Mouse (Mus musculus) adrenal gland (tissue): Measurements from ENCODE around the gene Asrgl1.
"Not testable (repeated sequence)": the region's sequence is repeated elsewhere in the genome, so short reads cannot be mapped to it uniquely, and the experiment has no call there.

Source experiments
- intact Hi-C: fragments of 180-260 bp; cut with DNase I; formaldehyde crosslinking; loops from one replicate; pipeline ENCODE4 v1.15.1; 2025
- long read RNA-seq, 2 experiments: library from polyadenylated mRNA; unstranded; transcript quantifications; one replicate each; pipeline ENCODE4 v2.0.0; 2020; ENCODE audit warnings: borderline replicate concordance in 1 of 2; ENCODE audit not compliant: insufficient replicate concordance in 1 of 2

Gene Asrgl1
- long read RNA-seq, experiment 1, full-length matches to known transcripts: 18 of 19 reads
- long read RNA-seq, experiment 1, partial matches to known transcripts: 1 of 19 reads
- long read RNA-seq, experiment 1, other reads (novel, unspliced or antisense): 0 of 19 reads
- long read RNA-seq, experiment 2, full-length matches to known transcripts: 25 of 28 reads
- long read RNA-seq, experiment 2, partial matches to known transcripts: 1 of 28 reads
- long read RNA-seq, experiment 2, other reads (novel, unspliced or antisense): 2 of 28 reads

DNA sequence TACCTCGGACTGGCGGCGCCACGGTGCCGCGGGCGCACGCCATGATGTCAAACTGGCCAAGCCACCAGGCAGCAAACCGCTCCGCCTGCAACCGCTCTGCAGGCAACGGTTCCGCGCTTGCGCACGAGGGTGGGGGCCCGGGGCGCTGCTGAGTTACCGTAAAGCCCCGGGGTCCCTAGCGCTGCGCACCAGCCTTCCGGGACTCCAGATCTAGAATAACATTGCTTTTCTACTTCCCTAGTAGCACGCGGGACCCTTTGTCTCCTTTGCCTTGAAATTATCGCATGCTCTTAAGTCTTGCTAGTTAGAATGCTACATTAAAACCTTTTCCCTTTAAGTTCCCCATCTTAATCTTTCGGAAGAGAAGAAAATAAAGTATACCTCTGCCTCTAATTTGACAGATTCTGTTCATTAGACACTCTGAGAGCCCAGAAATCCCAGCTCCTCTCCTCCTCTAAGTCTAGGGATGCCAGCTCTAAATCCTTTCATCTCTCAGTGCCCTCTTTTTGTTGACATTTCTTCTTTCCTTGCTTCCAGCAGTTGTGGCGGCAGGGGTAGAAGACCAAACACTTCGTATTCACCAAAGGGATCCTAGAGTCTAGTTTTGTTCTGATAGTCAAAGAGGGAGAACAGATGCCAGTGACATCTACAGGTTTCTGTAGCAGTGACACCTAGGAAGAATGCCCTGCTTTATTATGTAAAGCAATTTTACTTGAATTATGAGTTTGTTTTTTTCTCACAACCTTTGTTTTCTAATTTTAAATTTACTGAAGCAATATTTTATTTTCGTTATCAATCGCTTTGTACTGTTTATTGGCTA, at the start of gene Asrgl1:
TSS of gene Asrgl1 (minus strand) at position 125 of the 820 bp plus-strand sequence.
- intact Hi-C loops: no loop called here

DNA sequence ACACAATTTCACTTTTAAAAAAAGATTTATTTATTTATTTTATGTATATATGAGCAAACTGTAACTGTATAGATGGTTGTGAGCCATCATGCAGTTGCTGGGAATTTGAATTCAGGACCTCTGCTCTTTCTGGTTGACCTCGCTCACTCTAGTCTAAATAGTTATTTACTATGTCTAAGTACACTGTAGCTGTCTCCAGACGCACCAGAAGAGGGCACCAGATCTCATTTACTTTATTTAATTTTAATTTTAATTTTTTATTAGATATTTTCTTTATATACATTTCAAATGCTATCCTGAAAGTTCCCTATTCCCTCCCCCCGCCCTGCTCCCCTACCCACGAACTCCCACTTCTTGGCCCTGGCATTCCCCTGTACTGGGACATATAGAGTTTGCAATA, 10.8 kb upstream of the Asrgl1 start:
- intact Hi-C loops: no loop called here

DNA sequence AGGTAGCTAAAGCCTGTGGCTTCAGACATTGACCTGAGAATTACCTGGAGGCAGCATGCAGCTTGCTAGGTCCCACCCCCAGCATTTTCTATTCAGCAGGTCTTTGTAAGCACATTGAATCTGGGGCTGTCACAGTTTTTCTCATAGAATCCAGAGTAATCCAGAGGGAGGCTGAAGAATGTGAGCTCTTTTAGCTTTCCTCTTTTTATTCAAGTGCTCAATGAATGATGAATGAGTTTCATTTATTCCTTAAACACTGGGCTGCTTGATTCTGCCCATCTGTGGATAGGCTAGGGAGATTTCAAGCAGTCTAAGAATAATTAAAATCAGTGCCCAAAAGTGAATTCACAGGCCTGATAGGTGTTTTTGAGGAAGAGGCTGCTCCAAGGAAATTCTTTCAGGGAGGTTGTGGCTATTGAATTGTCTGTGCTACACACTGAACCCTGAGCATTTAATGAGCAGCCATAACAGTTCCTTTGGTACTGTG, 8.2 kb upstream of the Asrgl1 start:
- intact Hi-C loops: no loop called here

DNA sequence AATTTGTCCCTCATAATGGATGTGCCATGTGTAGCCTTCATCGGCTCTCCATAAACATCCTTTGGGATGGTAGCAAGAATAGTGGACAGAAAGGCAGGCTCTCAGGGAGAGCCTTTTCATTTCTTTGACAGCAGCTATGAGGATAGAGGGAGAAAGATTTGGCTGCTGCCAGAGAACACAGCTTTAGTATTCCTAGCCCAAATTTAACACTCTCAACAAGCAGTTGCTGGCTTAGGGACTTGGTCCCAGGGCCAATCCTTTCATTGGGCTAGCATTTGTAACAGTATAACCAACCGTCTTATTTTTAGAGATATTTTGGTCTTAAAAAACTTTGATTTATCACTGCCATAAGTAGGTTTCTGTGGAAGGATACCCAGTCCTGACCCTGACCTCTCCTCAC, 7.8 kb upstream of the Asrgl1 start:
- intact Hi-C loops: no loop called here

DNA sequence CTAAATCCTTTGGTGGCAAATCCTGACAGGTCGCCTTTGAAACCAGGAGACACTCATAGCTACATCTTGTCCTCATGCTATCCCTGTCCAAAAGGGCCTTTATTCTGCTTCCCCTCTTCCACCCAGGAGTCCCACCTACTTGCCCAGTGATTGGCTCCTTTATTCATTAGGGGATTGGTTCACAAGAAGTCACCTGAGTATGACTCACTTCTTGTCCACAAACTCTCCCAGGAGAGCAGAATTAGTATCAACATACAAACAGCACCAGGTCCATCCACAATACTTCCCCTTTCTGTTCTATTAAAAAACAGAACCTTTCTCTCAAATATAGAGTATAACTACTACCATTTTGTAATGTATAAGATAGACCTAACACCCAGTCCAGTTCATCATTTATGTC, 4.9 kb upstream of the Asrgl1 start:
- intact Hi-C loops: not testable (repeated sequence)

DNA sequence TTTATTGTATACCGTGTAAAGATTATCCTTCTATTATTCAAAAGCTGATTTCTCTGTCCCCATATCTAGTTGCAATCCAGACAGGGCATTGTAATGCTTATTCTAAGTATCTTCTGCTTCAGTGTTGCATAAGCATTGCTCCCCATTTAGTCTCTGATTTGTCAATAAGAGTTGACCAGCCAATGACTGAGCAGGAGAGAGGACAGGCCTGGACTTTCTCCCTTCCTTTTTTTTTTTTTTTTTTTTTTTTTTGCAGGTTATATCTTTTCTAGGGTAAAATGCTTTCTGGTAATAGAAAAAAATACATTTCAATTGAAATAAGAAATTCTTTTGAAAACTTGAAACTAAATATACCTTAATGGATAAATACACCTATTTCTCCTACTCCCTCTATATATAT, 1.7 kb upstream of the Asrgl1 start:
- intact Hi-C loops: no loop called here

DNA sequence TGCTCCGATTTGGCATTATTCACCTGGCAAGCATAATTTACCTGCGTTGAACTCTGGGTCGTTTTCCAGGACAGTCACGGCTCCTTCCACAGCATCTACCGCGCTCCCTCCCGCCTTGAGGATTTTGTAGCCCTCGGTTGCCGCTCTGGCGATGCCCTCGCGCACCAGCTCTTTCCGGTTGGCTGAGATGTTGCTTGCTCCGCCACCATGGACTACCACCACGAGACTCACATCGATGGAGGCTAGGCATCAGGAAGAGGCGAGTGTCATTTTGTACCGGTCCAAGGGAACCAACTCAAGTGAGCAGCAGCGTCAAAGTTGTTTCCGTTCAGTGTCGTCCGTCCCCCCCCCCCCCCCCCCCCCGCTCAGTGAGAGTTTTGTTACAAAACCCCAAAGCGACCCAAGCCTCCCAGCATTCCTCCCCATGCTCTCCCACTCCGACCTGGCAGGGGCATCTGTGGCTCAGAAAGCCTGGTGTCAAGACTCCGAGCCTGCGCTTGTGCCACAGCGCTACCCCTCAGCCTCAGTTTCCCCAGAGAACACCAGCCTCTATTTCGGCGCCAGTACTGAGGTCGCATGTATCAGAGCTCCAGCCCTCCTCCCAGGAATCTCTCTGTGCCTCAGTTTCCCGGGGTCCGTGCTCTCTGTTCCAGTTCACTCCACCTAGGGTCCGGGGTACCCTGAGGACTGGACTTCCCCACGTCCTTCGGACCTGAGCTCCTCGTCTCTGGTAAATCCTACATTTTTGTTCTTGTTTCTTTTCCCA, 507 bp downstream of the Asrgl1 start:
- intact Hi-C loops: no loop called here

DNA sequence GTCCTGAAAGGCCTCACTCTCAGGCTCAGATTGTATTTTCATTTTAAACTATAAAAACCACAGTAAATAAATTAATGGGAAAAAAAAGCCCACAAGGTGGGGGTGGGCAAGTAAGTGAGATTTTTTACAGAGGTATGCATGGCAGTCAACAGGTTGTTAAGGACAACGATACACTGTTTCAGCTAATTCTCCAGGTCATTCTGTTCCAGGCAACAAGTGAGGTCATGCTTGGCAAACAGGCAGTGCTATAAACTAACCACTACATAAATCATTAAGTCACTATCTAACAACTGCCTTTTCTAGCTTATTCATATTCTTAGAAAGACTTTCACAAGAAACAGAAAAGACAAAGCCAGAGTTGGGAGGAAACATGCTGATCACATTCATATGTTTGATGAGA, 5.4 kb downstream of the Asrgl1 start:
- intact Hi-C loops: no loop called here

DNA sequence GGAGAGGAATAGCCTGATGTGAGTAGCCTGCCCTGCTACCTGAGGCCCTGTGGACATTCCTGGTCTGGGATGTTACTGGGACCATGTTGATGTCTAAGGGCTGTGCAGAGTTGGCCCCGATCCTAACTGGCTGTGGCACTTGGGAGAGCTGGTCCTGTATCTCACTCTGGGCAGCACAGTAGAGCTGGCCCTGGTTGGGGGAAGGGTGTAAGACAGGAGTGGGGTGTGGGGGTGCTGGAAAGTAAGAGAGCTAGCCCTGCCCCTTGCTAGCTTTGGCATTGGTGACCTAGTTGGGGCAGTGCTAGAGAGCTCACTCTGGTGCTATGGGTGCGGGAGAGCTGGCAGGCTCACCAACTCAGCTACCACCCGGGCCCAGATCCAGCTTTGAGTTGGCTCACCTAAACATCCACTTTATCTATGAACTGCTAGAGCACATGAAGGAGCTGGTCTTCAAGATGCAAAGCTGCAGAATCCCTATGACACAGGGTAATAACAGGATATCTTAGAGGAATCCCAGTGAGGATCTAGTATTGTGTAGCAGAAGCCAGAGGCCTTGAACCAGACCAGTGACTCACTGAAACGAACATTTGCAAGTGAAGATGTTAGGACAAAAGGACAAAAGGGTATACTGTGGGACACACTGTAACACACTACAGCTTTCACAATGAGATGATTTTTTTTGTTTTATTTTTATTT, 6.8 kb downstream of the Asrgl1 start:
- intact Hi-C loops: no loop called here

DNA sequence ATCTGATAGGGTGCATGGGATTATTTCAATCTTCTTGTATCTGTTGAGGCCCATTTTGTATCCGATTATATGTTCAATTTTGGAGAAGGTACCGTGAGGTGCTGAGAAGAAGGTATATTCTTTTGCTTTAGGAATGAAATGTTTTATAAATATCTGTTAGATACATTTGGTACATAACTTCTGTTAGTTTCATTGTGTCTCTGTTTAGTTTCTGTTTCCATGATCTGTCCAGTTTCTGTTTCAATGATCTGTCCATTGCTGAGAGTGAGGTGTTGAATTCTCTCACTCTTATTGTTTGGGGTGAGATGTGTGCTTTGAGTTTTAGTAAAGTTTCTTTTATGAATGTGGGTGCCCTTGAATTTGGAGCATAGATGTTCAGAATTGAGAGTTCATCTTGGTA, 11.4 kb downstream of the Asrgl1 start:
- intact Hi-C loops: not testable (repeated sequence)

DNA sequence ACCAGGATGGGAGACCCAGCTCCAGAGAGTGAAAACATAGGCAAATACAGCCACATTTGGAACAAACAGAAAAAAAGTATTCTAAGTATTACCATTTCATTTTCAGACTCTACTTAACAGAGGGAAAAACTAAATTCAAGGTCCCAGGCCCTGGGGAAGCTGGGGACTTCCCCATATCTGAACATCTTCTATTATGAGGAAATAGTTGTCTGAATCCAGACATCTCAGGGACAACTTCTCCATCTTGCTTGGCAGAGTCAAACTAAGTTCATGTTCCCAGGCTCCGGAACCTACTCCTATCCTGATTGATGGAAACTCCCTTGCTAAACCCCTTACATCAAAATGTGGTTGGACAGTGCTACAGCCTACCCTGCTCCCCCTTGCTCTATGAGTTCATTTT, 13.0 kb downstream of the Asrgl1 start:
- intact Hi-C loops: no loop called here

DNA sequence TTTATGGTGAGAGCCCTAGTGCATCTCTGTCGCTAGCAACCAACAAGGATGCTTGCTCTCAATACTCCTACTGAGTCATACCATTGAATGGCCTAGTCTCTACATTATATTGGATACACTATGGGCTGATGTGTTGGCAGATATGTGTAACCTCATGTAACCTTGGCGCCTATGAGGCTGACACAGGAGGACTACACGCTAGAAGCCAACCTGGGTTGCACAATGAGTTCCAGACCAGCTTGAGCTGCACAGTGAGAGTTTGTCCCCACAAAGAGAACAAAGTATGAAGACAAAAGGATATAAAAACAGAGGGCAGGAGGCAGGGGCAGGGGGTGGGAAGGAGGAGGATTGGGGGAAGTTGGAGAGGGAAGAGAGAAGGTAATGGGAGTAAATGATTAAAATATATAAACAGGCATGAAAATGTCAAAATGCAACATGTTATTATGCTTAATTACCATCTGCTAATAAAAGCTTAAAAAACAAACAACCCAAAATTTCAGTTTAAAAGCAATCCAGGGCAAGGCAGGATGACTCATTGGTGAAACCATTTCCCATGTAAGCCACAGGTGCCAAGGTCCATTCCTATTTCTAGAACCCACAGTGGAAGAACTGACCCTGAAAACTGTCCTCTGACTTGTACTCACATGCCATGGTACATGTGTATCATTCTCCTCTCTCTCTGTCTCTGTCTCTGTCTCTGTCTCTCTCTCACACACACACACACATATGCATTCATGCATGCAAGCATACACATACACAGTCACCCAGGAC, 15.6 kb downstream of the Asrgl1 start:
- intact Hi-C loops: loop anchor here (10.0 kb wide), 1 partner anchor 405 kb away; no protein-coding TSS in a partner anchor

DNA sequence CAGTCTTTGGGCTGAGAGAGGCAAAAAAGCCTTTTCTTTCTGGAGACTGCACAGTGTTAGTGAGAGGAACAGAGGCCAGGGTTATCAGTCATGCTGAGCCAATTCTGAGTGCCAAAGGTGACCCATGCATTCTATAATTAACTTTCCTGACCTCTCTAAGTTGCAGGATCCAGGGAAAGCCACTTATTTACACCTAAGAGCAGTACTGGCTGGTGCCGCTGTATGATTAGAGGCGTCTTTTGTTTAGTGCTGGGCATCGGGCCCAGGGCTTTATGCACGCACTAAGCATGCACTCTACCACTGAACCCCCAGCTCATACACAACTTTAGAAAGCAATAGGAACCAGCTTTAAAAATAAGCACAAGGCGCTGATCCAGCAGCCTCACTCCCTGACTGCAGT, 18.2 kb downstream of the Asrgl1 start:
- intact Hi-C loops: loop anchor here (10.0 kb wide), 1 partner anchor 402 kb away; no protein-coding TSS in a partner anchor

DNA sequence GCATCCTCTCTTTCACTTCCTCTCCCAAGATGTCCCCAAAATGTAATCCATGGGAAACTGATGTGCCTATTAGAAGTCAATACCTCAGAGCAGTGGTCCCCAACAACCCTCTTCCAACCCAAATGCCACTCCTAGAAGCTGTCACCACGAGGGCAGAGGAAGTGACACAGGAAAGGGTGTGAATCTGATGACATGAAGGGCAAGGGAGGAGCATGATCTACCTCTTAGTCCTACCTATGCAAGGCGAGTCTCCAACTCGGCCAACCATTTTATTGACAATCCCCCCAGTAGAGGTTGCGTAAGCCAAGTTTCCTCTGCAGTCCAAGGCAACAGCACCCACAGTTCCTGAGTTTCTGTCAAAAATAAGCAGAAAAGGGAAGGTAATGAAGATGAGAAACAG, 19.2 kb downstream of the Asrgl1 start:
- intact Hi-C loops: loop anchor here (10.0 kb wide), 1 partner anchor 401 kb away; no protein-coding TSS in a partner anchor

DNA sequence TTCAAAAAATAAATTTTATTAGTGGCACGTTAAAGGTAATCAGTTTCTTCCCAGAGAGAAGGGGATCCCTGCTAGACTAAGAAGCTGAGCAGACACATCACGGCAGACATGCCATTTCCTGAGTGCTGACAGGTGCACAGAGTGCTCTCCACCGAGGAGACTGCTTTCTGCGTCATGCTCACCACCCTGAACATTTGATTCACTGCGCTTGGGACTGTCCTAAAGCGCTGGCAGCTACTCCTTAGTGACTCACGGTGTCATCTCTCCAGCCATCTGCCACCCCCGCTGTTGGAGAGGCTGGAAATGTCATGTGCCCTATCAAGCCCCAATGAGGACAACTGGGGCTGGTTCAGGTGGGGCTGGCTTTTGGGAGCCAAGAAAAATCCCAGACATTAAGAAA, 23.4 kb downstream of the Asrgl1 start:
- intact Hi-C loops: loop anchor here (10.0 kb wide), 1 partner anchor 397 kb away; no protein-coding TSS in a partner anchor

DNA sequence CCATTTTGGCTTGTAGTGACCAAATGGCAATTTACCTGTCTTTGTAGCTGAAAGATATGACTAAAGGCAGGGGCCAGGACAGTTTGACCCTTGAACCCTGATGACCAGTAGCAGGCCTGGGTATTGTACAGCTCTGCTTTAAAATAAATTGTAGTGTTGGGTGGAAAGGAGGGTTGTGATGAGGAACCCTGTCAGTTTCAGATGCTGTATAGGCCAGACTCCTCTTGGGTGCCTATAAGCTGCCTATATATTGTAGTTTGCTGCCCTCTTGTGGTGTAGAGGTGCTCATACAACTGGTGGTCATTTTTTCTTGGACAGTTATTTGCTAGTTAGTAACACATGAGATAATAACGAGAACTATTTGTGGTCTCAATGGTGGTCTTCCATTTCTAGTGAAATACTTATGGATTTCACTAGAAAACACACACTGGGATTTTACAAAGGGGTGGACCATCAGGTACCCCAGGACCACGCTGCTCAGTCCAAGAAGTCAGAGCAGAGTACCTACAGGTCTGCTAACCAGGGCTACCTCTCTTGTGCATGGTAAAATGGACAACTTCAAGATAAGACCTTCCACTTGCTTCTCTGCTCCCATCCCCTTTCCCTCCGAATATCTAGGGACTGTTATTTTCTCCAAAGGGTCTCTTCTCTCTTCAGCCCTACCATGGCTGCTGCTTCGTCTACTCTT, 25.1 kb downstream of the Asrgl1 start:
- intact Hi-C loops: loop anchor here (10.0 kb wide), 1 partner anchor 396 kb away; no protein-coding TSS in a partner anchor

DNA sequence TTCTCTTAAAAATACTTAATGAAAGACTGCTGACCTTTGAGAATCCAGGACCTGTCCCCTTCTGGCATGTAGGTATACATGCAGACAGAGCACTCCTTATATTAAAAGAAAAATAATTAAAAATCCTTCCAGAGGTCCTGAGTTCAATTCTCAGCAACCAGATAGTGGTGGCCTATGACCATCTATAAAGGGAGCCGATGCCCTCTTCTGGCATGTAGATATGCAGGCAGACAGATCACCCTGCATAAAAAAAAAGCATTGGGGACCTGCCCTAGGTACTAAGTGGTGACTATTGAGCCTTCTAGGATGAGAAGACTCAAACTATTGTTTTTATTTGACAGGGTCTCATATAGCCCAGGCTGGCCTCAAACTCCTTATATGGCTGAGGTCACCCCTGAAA, 26.9 kb downstream of the Asrgl1 start:
- intact Hi-C loops: loop anchor here (5.0 kb wide), 1 partner anchor 251 kb away; no protein-coding TSS in a partner anchor

DNA sequence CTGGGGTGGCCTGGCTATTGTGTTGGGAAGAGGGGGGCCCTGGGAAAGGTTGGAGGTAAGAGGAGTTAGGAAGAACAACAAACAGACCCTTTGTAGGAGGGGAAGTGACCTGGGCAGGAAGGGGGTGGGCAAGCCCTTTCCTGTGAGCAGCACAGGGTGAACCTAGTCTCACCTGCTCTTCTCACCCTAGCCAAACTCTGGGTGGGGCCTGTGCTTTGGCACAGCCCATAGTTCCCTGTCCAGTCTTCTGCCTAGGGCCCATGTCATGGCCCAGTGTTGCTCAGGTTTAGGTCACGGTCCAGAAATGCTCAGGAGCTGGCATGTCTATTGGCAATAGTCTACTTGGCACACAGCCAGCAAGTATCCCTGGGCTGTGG, 28.1 kb downstream of the Asrgl1 start:
- intact Hi-C loops: loop anchor here (5.0 kb wide), 1 partner anchor 250 kb away; no protein-coding TSS in a partner anchor

DNA sequence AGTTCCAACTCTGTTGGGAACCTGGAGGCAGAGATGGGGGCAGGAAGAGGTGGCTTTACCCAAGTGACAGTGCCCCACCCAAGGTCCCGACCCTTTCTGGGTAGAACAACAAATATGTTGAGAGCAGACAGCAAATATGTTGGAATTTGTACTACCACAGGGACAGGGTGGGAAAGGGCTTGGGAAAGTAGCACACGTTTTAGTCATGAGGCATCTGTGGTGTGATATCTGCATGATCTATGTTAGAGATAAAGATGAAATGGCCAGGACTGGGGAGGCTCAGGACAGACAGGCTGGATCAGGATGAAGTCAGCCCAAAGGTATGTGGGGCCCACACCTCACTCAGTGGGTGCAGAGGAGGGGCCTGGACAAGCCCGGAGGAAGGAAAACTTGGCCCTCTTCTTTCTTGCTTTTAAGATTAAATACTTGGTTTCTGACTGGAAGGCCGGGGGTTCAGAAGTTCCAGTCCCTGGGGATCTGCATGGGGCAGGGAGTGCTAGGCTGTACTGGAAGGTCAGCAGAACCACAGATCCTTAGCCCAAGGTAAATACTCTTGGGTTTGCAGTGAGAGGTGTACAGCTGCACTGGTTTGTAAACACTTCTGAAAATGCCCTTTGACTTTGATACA, 28.6 kb downstream of the Asrgl1 start:
- intact Hi-C loops: loop anchor here (5.0 kb wide), 1 partner anchor 250 kb away; no protein-coding TSS in a partner anchor
